Mouse (Mus musculus) brain, embryonic 18.5 days (tissue): ENCODE data around the gene Ildr2.

Source experiments
- DNase-seq: peaks from one replicate; pipeline ENCODE4 v3.0.0-alpha.2; 2012; ENCODE audit warnings: low read depth, low spot score

The Ildr2 gene

DNA sequence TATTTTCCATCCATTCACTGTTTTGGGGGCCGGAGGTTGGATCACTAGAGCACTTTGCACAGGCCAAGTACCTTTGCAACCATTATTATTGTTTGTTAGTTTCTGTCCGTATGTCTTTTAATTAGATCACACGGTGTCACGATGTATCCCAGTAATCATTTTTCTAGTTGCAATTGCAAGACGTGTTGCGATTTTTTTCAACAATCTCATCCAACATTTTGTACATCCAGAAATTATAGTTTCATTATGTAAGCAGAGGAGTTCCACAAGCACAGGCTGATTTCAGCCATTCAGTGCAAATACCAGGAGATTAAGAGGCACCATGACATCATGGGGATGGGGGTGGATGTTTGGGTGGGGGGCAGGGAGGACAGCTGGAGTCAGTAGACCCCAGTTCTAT lies 29.5 kb downstream of the Ildr2 start:
- no peak for DNase-seq

DNA sequence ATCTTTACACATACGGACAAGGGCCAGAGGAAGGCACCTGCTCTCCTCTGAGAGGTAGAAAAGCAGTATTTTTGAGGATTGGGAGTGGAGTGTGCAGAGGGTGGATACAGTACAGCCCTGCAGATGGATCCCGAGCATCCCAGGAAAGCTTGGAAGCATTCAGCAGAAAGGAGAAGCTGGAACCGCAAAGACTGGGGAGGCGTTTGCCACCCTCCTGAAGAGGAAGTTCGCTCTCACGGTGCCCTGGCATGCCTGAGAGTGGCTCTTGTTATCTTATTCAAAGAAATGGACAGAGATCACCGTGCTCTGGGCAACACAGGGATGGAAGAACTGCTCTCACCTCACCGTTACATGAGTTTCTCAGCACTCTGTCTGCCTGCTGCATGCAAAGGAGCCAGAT lies 30.5 kb downstream of the Ildr2 start:
- no peak for DNase-seq

- DNase-seq: no peak
Measured at GRCm38 (mm10) chr1:166286231-166286630, 32.3 kb downstream of the Ildr2 start.

GRCm38 (mm10) chr1:166290562-166290961 lies 36.6 kb downstream of the Ildr2 start:
- DNase-seq: no peak

GRCm38 (mm10) chr1:166293086-166293485 lies 39.1 kb downstream of the Ildr2 start:
- no peak for DNase-seq

DNA sequence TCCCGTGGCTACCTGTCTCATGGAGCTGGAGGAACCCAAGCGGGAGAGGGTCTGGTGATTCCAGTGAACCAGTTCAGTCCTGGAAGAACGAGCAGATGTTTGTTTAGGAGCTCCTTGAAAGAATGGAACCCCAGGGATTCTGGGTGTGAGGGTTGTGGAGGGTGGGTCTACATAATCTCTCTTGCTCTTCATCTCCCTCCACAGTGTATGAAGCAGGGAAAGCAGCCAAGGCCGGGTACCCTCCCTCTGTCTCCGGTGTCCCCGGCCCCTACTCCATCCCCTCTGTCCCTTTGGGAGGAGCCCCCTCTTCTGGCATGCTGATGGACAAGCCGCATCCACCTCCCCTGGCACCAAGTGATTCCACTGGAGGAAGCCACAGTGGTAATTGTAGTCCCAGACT lies 41.6 kb downstream of the Ildr2 start:
- DNase-seq: no peak

GRCm38 (mm10) chr1:166296371-166296770 lies 42.4 kb downstream of the Ildr2 start:
- DNase-seq: no peak

DNA sequence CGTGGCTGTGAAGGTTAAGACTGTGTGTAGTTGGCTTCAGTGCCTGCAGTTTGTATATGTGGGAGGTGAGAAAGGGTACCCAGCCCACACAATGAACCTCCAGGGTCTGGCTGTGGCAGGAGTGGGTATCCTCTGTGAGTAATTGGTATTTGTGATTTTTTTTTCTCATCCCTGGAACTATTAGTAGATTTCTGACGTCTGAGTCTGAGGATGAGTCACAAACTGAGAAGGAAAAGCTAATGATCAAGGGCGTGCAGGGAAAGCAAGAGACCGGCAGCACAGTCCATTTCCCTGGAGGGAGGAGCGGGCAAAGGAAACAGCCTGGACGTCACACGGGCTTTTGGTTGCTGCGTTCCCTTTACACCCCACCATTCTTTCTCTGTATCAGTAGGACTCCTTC lies 43.0 kb downstream of the Ildr2 start:
- no peak for DNase-seq

DNA sequence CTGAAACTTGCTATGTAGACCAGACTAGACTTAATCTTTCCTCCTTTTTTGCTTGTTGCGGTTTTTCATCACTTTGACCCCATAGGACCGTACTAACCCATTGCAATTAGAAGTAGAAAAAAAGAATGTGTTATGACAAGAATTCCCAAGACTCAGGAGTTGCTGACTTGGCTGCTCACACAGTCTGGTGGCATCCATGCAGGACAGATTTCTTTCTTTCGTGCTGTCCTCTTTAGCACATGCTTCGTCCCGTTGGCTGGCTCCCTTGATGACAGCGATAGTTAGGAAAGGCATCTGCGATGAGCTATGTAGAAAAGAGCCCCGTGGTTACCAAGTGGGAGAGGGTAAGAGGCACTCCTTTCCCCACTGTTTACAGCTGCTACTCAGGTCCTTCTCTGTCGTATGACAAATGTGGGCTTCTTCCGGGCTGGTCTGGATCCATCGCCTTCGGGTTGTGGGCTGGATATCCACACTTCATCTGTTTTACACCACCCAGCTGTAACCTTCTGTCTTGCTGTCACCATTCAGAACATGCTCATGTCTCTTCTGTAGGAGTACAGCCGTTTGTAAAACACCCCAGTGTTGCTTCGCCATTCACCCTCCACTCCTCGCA lies 43.7 kb downstream of the Ildr2 start:
- DNase-seq: no peak

- DNase-seq: no peak
Measured at GRCm38 (mm10) chr1:166298884-166299283, 44.9 kb downstream of the Ildr2 start.

- DNase-seq: no peak
Measured at GRCm38 (mm10) chr1:166299821-166300220, 45.9 kb downstream of the Ildr2 start.

GRCm38 (mm10) chr1:166300526-166300925 lies 46.6 kb downstream of the Ildr2 start:
- DNase-seq: no peak

GRCm38 (mm10) chr1:166304352-166305240 lies 50.7 kb downstream of the Ildr2 start:
- no peak for DNase-seq

GRCm38 (mm10) chr1:166308471-166308850 lies 54.5 kb downstream of the Ildr2 start:
- no peak for DNase-seq

DNA sequence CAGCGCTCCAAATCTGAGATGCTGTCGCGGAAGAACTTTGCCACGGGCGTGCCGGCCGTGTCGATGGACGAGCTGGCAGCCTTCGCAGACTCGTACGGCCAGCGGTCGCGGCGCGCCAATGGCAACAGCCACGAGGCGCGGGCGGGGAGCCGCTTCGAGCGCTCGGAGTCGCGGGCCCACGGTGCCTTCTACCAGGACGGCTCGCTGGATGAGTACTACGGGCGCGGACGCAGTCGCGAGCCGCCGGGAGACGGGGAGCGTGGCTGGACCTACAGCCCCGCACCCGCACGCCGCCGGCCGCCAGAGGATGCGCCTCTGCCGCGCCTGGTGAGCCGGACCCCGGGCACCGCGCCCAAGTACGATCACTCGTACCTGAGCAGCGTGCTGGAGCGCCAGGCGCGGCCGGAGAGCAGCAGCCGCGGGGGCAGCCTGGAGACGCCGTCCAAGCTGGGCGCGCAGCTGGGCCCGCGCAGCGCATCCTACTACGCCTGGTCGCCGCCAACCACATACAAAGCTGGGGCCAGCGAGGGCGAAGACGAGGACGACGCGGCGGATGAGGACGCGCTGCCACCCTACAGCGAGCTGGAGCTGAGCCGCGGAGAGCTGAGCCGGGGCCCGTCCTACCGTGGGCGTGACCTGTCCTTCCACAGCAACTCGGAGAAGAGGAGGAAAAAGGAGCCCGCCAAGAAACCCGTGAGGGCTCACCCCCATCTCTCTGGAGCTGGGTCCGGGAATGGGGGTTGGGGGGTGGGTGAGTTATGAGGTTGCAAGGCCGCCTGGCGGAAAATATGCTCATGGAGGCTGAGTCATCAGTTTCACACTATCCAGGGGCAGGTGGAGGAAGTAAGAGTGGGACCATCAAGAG lies 55.1 kb downstream of the Ildr2 start:
- DNase-seq: no peak

- DNase-seq: no peak
Measured at GRCm38 (mm10) chr1:166311151-166311550, 57.2 kb downstream of the Ildr2 start.

- DNase-seq: no peak
Measured at GRCm38 (mm10) chr1:166313637-166314036, 59.7 kb downstream of the Ildr2 start.

GRCm38 (mm10) chr1:166315706-166316105 lies 61.8 kb downstream of the Ildr2 start:
- DNase-seq: no peak

DNA sequence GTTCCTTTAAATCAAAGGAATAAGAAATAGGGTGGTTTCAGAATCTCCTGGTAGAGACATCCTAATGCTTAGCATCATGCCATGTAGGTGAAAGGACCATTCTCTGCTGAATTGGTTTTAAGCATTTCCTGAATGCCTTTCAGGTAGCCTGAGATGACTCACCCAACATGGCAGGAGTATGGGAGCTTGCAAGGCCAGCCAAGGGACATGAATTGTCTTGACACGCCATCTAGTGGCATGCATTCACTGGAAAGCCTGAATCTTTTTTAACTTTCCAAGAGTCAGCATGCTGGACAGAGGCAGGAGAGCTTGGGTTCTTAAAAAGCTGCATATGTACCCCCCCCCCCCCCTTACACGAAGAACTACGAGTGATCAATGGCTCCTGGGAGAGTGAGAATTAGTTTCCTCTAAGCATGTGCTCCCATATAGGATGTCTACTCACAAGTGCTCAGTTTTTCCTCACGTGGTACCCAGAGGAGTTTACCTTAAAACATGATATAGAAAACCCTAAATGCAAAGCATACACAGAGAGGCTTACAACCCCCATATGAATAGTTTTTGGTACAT lies 65.3 kb downstream of the Ildr2 start:
- DNase-seq: no peak

DNA sequence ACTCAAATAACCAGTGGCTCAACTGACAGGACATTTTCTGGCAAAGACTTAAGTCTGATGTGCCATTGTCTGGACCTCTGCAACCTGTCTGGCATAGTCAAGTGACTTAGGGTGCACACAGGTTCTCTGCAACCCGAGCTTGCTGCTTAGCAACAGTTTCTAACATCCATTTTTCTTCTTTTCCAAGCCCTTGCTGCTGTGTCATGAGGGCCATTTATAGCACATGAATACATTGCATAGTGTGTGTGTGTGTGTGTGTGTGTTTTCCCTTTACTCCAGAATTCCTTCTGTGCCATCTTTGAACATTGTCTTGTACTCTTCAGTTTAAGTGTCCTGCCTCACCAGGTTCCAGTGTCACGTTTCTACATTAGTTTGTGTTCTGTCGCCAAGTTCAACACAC lies 72.5 kb downstream of the Ildr2 start:
- DNase-seq: no peak

GRCm38 (mm10) chr1:166330752-166331151 lies 76.8 kb downstream of the Ildr2 start:
- no peak for DNase-seq

DNA sequence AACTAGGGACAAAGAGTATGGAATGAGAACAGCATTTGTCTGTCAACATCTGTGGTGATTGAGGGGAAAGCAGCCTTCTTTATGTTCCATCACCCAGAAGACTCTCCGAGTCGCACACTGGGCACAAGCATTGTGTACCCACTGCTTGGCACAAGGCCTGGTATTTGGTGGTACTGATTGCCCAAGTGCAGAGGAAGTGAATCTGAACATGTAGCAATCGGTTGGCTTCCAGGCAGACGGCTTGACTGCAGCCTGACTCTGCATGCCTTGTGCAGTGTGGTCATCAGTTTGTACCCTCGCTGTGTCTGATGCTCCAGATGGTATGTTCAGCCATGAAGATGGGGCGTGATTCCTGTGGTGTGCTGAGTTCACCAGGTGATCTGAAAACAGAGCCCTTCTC lies 85.2 kb downstream of the Ildr2 start:
- no peak for DNase-seq
